Mouse (Mus musculus) embryonic fibroblast, embryonic 13.5 days (primary cell): ENCODE measurements around the gene Phyh.

ENCODE experiments used
- CTCF ChIP-seq: IDR thresholded peaks from 2 replicates; pipeline ENCODE4 v1.5.1; 2011; ENCODE audit warnings: mild to moderate bottlenecking, control low read depth, low read length, moderate library complexity, borderline replicate concordance; ENCODE audit not compliant: insufficient read depth
- POLR2A ChIP-seq: IDR thresholded peaks from 2 replicates; pipeline ENCODE4 v1.6.1; 2011; ENCODE audit warnings: low read depth, mild to moderate bottlenecking, control low read depth, low read length, moderate library complexity

- TF ChIP-seq CTCF: no peak
- no peak for TF ChIP-seq POLR2A
These were observed 2.2 kb downstream of the Phyh start for GRCm38 (mm10) chr2:4921019-4921418.
